Comparison of ENCODE assay signal across 1 mouse cellular context in the genomic region with DNA sequence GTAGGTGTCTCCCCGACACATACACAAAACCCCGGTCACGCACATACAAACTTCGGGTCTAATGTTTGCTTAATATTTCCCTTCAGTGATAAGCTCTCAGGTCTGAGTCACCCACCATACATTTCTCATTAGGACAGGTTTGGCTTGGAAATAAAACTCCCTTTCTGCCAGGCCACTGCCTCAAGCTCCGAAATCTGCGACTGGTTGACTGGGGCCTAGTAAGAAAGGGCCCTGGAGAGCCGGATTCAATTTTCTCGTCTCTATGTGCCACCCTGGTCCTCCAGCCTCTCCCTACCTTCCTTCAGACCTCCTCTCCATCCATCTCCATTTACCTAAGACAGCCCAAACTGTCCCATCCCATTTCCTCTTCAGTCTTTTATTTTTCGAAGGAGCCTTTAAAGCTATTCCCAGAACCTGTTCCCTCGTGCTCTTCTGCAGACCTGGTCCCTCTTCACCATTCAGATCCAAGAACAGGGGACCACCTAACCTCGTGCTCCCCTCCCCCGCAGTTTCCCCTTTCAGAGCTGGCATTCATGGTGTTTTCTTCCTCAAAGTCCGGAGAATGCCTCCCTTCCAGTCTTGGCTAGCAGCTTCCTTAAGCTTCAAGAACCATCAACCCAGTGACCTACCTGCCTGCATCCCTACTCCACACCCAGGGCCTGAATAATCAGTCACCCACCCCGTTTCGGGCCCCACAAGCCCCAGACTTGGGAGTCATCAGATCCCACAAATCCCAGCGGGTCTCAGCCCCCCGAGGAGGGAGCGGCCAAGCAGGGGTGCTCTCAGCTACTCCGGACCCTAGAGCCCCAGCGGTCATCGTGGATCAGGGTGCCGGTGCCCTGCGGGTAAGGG.
TF ChIP-seq lines count a peak whose summit lies in the region.

No protein-coding gene starts in this region.

TF ChIP-seq in myocyte, 11 proteins besides CTCF, POLR2A, EP300 and RAD21 (continued from another document):
- TF ChIP-seq MAX (IDR thresholded peaks at IDR 0.05; ENCODE audit: low read depth), result no peak
